Mouse (Mus musculus) kidney, adult 8-10 months (tissue): Measurements from ENCODE around the gene Pmfbp1.
"Not testable (repeated sequence)": the region's sequence is repeated elsewhere in the genome, so short reads cannot be mapped to it uniquely, and the experiment has no call there.

Source experiments
- DNase-seq, 2 experiments: peaks; one replicate each; pipeline ENCODE4 v3.0.0; 2022

The Pmfbp1 gene

DNA sequence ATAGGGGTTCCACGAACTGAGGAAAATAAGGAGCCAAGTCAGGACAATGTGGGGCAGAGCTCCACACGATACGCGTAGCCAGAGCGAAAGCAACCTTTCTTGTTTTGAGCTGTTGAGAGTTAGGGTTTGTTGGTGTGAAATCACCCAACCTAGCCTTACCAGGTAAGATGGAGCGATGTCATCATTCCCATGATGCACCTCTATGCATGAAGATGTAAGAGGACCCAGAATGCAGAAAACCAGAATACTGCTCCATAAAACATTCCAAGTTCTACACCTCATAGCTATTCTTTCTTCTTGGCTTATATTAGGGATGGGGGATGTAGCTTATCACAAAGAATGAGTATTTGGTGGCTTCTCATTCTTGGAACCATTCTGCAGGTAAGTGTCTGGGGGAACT, at the start of gene Pmfbp1:
Gene Pmfbp1, plus strand, starts transcription at position 301 of the 400 bp plus-strand sequence.
- no peak for DNase-seq

- DNase-seq, result not testable (repeated sequence)
These were observed 46.9 kb upstream of the Pmfbp1 start for GRCm38 (mm10) chr8:109446896-109447295.

- no peak for DNase-seq
These were observed 42.8 kb upstream of the Pmfbp1 start for GRCm38 (mm10) chr8:109451000-109451399.

- DNase-seq, result no peak
These were observed 38.7 kb upstream of the Pmfbp1 start for GRCm38 (mm10) chr8:109455113-109455512.

GRCm38 (mm10) chr8:109457387-109457786, 36.4 kb upstream of the Pmfbp1 start:
- no peak for DNase-seq

DNA sequence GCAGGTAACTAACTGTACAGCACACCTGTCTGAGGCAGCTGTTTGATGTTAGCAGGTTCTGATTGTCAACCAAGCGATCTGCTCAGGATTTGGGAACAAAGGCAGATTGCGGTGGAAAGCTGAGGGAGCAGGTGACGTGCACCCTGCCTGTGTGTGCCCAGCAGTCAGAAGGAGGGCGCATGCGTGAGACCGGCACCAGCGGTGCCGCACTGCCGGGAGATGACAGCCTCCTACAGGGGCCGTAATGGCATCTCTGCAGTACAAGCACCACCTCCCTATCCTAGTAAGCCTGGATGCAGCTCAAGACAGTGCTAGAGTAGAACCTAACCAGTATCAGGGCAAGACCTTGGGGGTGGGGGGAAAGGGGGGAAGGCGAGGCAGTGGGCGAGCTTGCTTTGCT, 35.2 kb upstream of the Pmfbp1 start:
- DNase-seq, result no peak

DNA sequence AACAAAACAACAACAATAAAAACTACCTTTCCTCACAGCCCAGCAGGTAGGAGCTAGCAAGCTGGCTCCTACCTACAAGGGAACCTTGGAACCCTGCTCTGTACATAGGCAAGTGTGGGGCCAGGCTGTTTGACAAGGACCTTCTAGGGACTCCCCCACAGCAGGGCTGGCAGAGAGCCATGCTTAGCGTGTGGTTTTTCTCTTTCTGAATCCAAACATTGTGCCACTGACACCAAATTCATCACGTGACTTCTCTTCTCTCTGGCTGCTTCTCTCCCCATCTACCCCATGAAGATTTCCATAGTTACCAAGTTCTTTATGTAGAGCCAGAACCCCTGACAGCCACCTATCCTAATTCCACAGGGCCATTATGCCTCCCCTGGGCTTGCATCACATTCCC, 30.8 kb upstream of the Pmfbp1 start:
- DNase-seq, result no peak

GRCm38 (mm10) chr8:109463677-109464313, 30.0 kb upstream of the Pmfbp1 start:
- DNase-seq, result no peak

DNA sequence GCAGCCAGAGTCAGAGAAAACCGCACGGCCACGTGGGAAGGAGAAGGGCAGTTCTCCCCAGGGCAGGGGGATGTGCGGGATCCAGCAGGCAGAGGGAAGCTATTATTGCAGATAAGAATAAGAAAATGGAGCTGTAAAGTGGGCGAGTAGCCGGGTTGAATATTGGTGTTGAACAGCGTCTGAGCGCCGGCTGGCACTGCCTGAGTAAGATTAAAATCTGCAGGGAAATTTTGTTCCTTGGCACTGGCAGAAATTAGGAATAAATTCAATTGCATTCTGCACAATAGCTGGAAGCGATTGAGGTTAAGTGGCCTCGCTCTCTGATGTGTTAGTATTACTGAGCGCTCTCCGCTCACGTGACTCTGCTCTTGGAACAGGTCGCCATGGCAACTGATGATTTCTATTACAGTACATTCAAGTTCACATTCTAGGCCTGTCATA, 29.4 kb upstream of the Pmfbp1 start:
- no peak for DNase-seq

DNA sequence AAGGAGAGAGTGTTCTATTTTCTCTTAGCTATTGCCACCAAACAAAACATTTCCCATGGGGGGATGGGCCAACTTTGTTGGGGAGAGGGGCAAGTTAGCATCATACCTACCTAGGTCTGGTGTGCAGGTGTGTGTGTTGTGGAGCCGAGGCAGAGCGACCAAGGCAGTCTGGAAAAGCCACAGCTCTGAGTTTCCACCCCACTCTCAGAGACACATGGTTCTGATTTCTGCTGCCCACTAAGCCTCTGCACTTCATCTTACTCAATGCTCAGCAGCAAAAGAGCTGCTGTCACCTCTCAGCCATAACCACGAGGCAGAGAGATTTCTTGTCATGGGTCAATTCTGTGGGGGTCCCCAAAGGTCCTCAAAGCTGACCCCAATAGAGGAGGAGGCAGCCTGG, 28.8 kb upstream of the Pmfbp1 start:
- DNase-seq, result no peak

GRCm38 (mm10) chr8:109465761-109466160, 28.1 kb upstream of the Pmfbp1 start:
- DNase-seq, result no peak

DNA sequence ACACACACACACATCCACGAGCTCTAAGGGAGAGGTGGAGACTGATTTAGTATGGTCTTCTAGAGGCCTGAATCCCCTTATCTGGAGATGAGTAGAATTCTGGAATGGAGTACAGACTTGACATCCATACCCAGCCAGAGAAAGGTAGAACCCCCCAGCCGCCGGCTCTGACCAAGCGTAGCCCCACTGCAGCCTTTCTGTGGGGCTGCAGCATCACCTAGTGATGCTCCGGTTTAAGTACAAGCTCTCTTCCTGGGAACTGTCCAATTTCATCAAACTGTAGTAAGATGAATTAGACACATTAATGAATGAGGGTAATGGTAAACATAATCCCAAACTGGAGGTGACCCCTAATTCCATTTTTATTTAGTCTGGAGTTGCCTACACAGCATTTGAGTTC, 26.3 kb upstream of the Pmfbp1 start:
- no peak for DNase-seq

- no peak for DNase-seq
These were observed 25.7 kb upstream of the Pmfbp1 start for GRCm38 (mm10) chr8:109468112-109468511.

- DNase-seq, result no peak
These were observed 22.0 kb upstream of the Pmfbp1 start for GRCm38 (mm10) chr8:109471876-109472275.

DNA sequence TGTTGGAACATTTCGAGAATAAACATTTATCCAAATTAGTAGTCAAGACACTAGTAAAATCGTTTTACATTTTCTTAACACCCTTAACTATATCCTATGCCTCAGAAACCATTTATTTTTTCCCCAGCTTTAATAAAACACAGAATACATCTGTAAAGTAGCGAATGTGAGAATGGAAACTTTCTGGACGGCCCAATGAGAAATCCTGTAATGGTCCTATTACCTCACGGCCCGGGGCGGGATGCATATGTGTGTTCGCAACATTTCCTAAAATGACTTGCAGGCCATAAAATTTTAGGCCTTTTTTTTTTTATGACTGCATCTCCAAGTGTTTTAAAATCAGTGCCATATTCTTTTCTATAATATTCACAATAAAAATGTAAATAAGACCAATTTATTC, 21.4 kb upstream of the Pmfbp1 start:
- DNase-seq, result no peak

DNA sequence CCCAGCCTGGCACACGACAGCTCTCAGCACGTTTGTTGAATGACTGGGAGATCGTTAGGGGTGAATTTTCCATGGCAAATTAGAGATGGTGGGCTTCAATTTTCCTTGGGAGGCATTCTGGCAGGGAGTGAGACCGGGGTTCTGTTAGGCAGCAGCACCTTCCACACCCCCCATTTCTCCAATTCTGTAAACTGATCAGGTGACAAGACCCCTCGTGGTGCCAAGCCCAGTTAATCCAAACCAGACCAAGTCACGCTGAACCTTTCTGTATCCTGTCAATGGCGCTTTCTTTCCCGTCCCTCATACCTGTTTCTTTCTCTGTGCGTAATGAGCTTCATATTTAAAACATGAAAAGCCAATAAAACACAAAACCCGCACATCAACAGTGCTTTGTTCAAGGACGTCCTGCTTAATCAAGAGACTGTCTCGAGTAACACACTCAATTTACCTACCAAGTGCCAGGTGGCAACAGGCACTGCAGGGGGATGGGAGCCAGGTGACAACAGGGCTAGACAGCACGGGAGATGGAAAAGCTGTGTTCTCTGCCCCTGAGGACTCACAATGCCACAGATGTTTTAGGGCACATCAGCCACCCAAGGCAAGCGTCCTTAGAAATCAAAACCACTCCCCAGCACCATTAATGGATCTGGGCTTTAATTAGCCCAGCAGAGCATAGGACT, 19.2 kb upstream of the Pmfbp1 start:
- no peak for DNase-seq

- no peak for DNase-seq
These were observed 18.4 kb upstream of the Pmfbp1 start for GRCm38 (mm10) chr8:109475436-109475835.

DNA sequence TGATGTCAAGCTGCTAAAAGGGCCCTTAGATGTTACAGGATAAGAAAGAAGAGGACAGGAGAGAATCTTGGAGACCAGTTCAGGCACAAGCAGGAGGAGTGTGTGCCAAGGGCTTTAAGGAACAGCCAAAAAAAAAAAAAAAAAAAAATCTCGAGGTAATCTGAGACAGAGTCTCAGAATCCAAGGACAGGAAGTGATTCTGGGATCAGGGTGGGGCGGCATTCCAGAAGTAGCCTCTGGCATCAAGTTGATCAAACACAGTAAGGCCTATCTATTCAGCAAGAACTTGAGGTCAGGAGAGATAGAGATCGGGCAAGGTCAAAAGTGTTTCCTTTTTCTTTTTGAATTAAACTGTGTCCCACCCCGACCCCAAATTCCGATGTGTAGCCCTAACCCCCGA, 15.2 kb upstream of the Pmfbp1 start:
- DNase-seq, result no peak

- no peak for DNase-seq
These were observed 9.1 kb upstream of the Pmfbp1 start for GRCm38 (mm10) chr8:109484741-109485140.

DNA sequence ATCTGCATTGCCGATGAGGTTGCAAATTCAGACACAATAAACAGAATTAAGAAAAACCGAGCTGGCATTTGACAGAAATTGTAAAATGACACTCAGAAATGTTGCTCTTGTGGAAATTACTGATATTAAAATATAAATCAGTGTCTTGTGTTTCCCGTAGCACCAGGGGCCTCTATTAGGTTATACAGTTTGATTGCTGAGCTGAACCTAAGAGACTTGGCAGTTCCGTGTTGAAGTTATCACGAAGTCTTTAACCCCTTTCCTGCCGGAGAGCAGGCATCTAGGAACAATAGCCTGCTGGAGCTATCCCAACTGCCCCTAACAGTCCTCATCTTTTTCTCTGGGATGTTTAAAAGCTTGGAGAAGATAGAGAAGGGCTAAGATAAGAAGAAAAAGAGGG, 8.3 kb upstream of the Pmfbp1 start:
- DNase-seq, result no peak

DNA sequence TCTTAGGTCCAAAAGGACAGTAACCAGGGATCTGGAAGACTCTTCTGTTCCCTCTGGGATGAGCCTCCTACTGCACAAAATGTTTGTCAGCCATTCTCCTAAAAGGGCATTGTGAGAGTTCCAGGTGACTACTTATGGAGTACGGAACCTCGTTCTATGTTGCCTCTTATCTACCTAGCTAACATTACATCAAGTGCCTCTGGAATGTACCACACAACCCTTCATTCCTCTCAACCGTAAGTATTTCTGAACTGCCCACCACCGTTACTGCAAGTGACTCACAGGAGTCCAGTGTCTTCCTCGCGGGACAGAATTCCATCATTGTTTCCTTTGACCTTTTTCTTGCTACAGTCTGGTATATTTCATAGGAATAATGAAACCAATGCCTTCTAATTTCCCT, 1.0 kb upstream of the Pmfbp1 start:
- DNase-seq, result no peak

- no peak for DNase-seq
These were observed 774 bp downstream of the Pmfbp1 start for GRCm38 (mm10) chr8:109494601-109495000.

DNA sequence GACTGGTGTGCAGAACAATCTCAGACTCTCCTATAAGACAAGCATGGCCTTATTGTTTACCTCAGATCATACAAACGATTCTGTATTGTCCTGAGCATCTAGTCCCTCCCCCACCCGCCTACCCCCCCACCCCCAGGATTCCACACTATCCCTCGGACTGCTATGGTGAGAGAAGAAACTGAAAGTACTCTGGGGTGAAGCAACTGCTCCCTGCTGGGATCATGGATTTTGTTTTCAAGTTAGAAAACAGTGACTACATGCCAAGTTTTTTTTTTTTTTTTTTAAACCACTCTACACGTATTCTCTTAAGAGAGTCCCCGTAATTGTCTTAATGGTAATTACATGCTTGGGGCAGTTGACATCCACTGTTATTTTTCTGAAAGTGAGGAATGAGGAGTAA, 3.6 kb downstream of the Pmfbp1 start:
- no peak for DNase-seq

DNA sequence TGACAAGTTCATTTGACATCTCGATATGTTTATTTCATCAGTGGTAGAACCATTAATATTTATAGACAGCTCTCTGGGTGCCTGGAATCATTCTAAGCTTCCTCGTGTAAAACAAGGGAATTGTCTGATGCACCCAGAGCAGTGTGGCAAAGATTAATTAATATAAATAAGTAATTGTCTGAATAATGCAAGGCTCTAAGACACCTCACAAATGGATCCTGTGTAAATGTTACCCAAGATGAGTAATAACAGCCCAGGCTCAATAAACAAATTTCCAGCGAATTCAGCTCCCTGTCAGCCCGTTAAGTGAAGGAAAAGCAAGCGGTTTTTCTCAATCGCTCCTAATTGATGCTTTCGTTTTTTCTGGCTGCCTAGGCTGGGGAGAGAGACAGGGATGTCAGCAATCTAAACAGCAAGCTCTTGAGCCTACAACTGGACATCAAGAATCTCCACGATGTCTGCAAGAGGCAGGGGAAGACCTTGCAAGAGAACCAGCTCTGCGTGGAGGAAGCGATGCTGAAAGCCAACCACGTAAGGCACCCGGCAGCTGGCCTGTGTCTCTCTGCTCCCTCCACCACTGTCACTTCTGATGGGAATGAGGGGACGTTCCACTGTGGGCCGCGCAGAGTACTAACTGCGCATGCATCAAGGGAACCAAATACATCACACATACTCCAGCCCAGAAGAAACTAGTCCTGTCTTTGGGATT, 5.3 kb downstream of the Pmfbp1 start:
- DNase-seq, result no peak
